Mouse (Mus musculus) neutrophil, adult 59 days (primary cell): ENCODE data around the gene Ccm2l. TPM values are rescaled to one million over a fixed set of nuclear protein-coding genes. Genes with fewer than 3 reads are reported as not detected.

Source experiments
- total RNA-seq, 2 experiments: library from RNA; stranded (reverse); gene quantifications; 1 replicate in 1 of 2; 2 replicates in 1 of 2; pipeline ENCODE4 v1.2.4; 2023

Ccm2l gene
- 1 to 10 TPM; 1.9 to 2.3 TPM for total RNA-seq

GRCm38 (mm10) chr2:153065747-153066508, at the start of gene Ccm2l:
TSS of gene Ccm2l (plus strand) at chr2:153065955.

GRCm38 (mm10) chr2:153031126-153032082, 34.4 kb upstream of the Ccm2l start, which contains the start of gene Xkr7:
TSS of gene Xkr7 (plus strand) at chr2:153031852.

GRCm38 (mm10) chr2:153108313-153109264, 42.8 kb downstream of the Ccm2l start, which contains the start of gene Hck:
TSS of gene Hck (plus strand) at chr2:153108468.

Other genes with a start within 250 kb of the Ccm2l start
- 10 to 100 TPM; 29.6 to 30.5 TPM for gene Bcl2l1, start 234.2 kb upstream of the Ccm2l start, total RNA-seq
- 10 to 100 TPM; 46.7 to 49.4 TPM for gene Tpx2, start 218.0 kb upstream of the Ccm2l start, total RNA-seq
- gene Mylk2, start 154.6 kb upstream of the Ccm2l start, total RNA-seq: under 1 TPM in 1 of 2 experiments, not detected in 1; 0.15 TPM
- gene Foxs1, start 132.7 kb upstream of the Ccm2l start, total RNA-seq: not detected
- gene Dusp15, start 114.3 kb upstream of the Ccm2l start, total RNA-seq: not detected
- gene Ttll9, start 103.5 kb upstream of the Ccm2l start, total RNA-seq: not detected
- gene Pdrg1, start 50.5 kb upstream of the Ccm2l start, total RNA-seq: 10 to 100 TPM; 17.9 to 19.6 TPM
- not detected for gene Xkr7, start 34.1 kb upstream of the Ccm2l start, total RNA-seq
- 100 to 1,000 TPM; 230 to 240 TPM for gene Hck, start 42.5 kb downstream of the Ccm2l start, total RNA-seq
- 10 to 100 TPM; 72.9 to 79.8 TPM for gene Tm9sf4, start 95.3 kb downstream of the Ccm2l start, total RNA-seq
- gene Tspyl3, start 159.5 kb downstream of the Ccm2l start, total RNA-seq: 1 to 10 TPM; 5.0 to 6.0 TPM
- 10 to 100 TPM; 34.4 to 42.0 TPM for gene Plagl2, start 175.5 kb downstream of the Ccm2l start, total RNA-seq
- 10 to 100 TPM; 16.7 to 21.5 TPM for gene Pofut1, start 175.6 kb downstream of the Ccm2l start, total RNA-seq
- gene Kif3b, start 225.5 kb downstream of the Ccm2l start, total RNA-seq: 10 to 100 TPM; 31.9 to 34.2 TPM